Mouse (Mus musculus) central nervous system, embryonic 14 days (tissue): ENCODE measurements around the gene Arhgap6. TPM values are rescaled to one million over a fixed set of nuclear protein-coding genes. Genes with fewer than 3 reads are reported as not detected.

Experiments used
- polyA plus RNA-seq: library from polyadenylated mRNA; depleted of rRNA; stranded (reverse); fragments of >200 nt; gene quantifications from 2 replicates; pipeline ENCODE4 v1.2.3, GENCODE M21; 2012; rRNA removed

Arhgap6 gene
- polyA plus RNA-seq: 0.92 and 1.2 TPM in 2 replicates

GRCm38 (mm10) chrX:168794974-168795858 is at the start of gene Arhgap6:
TSS of gene Arhgap6 (plus strand) at chrX:168795099.

GRCm38 (mm10) chrX:169187100-169187499 is 392.2 kb downstream of the Arhgap6 start, which contains the start of gene Amelx:
TSS of gene Amelx (minus strand) at chrX:169187200.

GRCm38 (mm10) chrX:169319945-169320667 is 525.2 kb downstream of the Arhgap6 start, which contains the start of gene Hccs:
TSS of gene Hccs (minus strand) at chrX:169320372.

Other genes starting within 250 kb of the Arhgap6 start
- 0.75 and 0.89 TPM in 2 replicates for gene Frmpd4, start 217.9 kb upstream of the Arhgap6 start, polyA plus RNA-seq
- gene Msl3, start 121.2 kb upstream of the Arhgap6 start, polyA plus RNA-seq: 23.8 and 24.7 TPM in 2 replicates